Mouse (Mus musculus) kidney, adult 2 months (tissue): ENCODE results near the gene Cd82.

Source experiments
- CTCF ChIP-seq: fragments of 200-500 bp; conservative IDR thresholded peaks from 2 replicates; pipeline ENCODE4 v1.5.1; 2011; ENCODE audit warnings: low read depth, mild to moderate bottlenecking, control low read depth, low read length, moderate library complexity, mixed read lengths; ENCODE audit not compliant: insufficient read depth, insufficient read length
- POLR2A ChIP-seq: fragments of 200-500 bp; IDR thresholded peaks from one replicate; pipeline ENCODE4 v1.6.1; 2011; ENCODE audit warnings: low read depth, low read length, control low read depth

GRCm38 (mm10) chr2:93430993-93431392 lies 31.9 kb downstream of the Cd82 start:
- no peak for TF ChIP-seq CTCF
- no peak for TF ChIP-seq POLR2A
